Mouse (Mus musculus) intestine, postnatal 0 days (tissue): ENCODE results near the gene Tspo. TPM values are rescaled to one million over a fixed set of nuclear protein-coding genes. Genes with fewer than 3 reads are reported as not detected.

Source experiments
- ATAC-seq: fragments of 200-750 bp; cut with Nextera tagmentation; 2 replicates; pipeline ENCODE4 v1.8.0; 2017; ENCODE audit warnings: mild to moderate bottlenecking, moderate TSS enrichment, moderate library complexity
- H3K27ac ChIP-seq: fragments of 300-500 bp; sonication (generic); 2 replicates; pipeline ENCODE4 v1.5.1; 2014; ENCODE audit warnings: mild to moderate bottlenecking, low read depth, low read length, moderate library complexity
- H3K27me3 ChIP-seq: fragments of 300-500 bp; sonication (generic); replicated peaks from 2 replicates; pipeline ENCODE4 v1.6.1; 2014; ENCODE audit warnings: low read length, mixed read lengths; ENCODE audit not compliant: control insufficient read depth, insufficient read depth
- H3K36me3 ChIP-seq: fragments of 300-500 bp; sonication (generic); 2 replicates; pipeline ENCODE4 v1.6.1; 2014; ENCODE audit warnings: mild to moderate bottlenecking, moderate library complexity; ENCODE audit not compliant: control insufficient read depth, insufficient read depth
- H3K4me1 ChIP-seq: fragments of 300-500 bp; sonication (generic); replicated peaks from 2 replicates; pipeline ENCODE4 v1.6.1; 2014; ENCODE audit warnings: antibody characterized with exemption, low read length, mixed read lengths; ENCODE audit not compliant: control insufficient read depth, insufficient read depth
- H3K4me2 ChIP-seq: fragments of 300-500 bp; sonication (generic); replicated peaks from 2 replicates; pipeline ENCODE4 v1.6.1; 2014; ENCODE audit warnings: low read depth, mild to moderate bottlenecking, moderate library complexity
- H3K4me3 ChIP-seq: fragments of 300-500 bp; sonication (generic); 2 replicates; pipeline ENCODE4 v1.5.1; 2014; ENCODE audit warnings: low read depth, low read length
- H3K9ac ChIP-seq: fragments of 300-500 bp; sonication (generic); 2 replicates; pipeline ENCODE4 v1.6.1; 2014; ENCODE audit warnings: mild to moderate bottlenecking, low read depth, low read length
- H3K9me3 ChIP-seq: fragments of 300-500 bp; sonication (generic); 2 replicates; pipeline ENCODE4 v1.6.1; 2016; ENCODE audit warnings: mixed run types; ENCODE audit not compliant: control insufficient read depth
- CTCF ChIP-seq: sonication (generic); IDR thresholded peaks from 2 replicates; pipeline ENCODE4 v1.5.1; 2016; ENCODE audit warnings: low read depth, mild to moderate bottlenecking, control low read depth, antibody characterized with exemption, moderate library complexity
- WGBS: fragments of 180-500 bp; shearing (Covaris S2); extraction: QIAGEN DNeasy Blood & Tissue Kit; methylation state at CpG from one replicate; pipeline ENCODE4 v1.1.7; 2014; 5-methylcytosine and 5-hydroxymethylcytosine counted together
- polyA plus RNA-seq: library from polyadenylated mRNA; unstranded; fragments of >200 nt; fragmentation: Nextera tagmentation; extraction: Ambion mirVana; gene quantifications from 2 replicates; pipeline ENCODE4 v1.2.1, GENCODE M21; 2015

Gene Tspo
- polyA plus RNA-seq, 1 experiment from 2014 or later = 118 TPM

- TF ChIP-seq CTCF = no peak
- Histone ChIP-seq H3K36me3 (no peaks in the 10 kb centered on the region), H3K9ac (peak overlapping the region; percentile 54; the same call in 1 of the 2 replicates), H3K4me2 (peak overlapping the region; percentile 81), H3K4me3 (peak overlapping the region; percentile 71), H3K4me1 (0 out of 2 replicates have a peak, but pooled peaks cover 10% of the 10 kb centered on the region), H3K27ac (peak overlapping the region; percentile 9; the same call in 1 of the 2 replicates), H3K9me3 (no peaks in the 10 kb centered on the region), H3K27me3 (no peaks in the 10 kb centered on the region)
- WGBS = 11% methylated on average over 19 of the region's 19 CpGs
- peak; percentile 60 for ATAC-seq
Measured at GRCm38 (mm10) chr15:83593702-83594512, 30.5 kb downstream of the Tspo start.

- H3K4me1 ChIP-seq = 0 out of 2 replicates have a peak, but pooled peaks cover 10% of the 10 kb centered on the region
- ATAC-seq = peak; percentile 82
- peak within 1 kb of the TSS; percentile 54 for H3K9ac ChIP-seq
- peak within 1 kb of the TSS; percentile 71 for H3K4me3 ChIP-seq
- TF ChIP-seq CTCF = peak; percentile 18; the same call in 1 of the 2 replicates
- H3K36me3 ChIP-seq = no peaks in the 10 kb centered on the region
- H3K4me2 ChIP-seq = peak within 1 kb of the TSS; percentile 81
- H3K27me3 ChIP-seq = no peaks in the 10 kb centered on the region
- peak within 1 kb of the TSS; percentile 9; the same call in 1 of the 2 replicates for H3K27ac ChIP-seq
- WGBS = under 1% methylated on average over 68 of the region's 68 CpGs
- H3K9me3 ChIP-seq = no peaks in the 10 kb centered on the region
Measured at GRCm38 (mm10) chr15:83594513-83595363, 31.3 kb downstream of the Tspo start, which contains the start of gene Ttll12. TSS of gene Ttll12 (minus strand) at chr15:83595157.

- no peak for ATAC-seq
- WGBS = 32% methylated on average over 7 of the region's 7 CpGs
- no peaks in the 10 kb centered on the region for H3K36me3 ChIP-seq
- peak overlapping the region; percentile 81 for H3K4me2 ChIP-seq
- H3K9ac ChIP-seq = peak overlapping the region; percentile 54; the same call in 1 of the 2 replicates
- H3K27me3 ChIP-seq = no peaks in the 10 kb centered on the region
- peak overlapping the region; percentile 71 for H3K4me3 ChIP-seq
- no peak for TF ChIP-seq CTCF
- H3K27ac ChIP-seq = no peak overlapping the region
- 0 out of 2 replicates have a peak, but pooled peaks cover 10% of the 10 kb centered on the region for H3K4me1 ChIP-seq
- H3K9me3 ChIP-seq = no peaks in the 10 kb centered on the region
Measured at GRCm38 (mm10) chr15:83595364-83595711, 31.9 kb downstream of the Tspo start.

- no peak overlapping the region for H3K4me2 ChIP-seq
- no peak for TF ChIP-seq CTCF
- ATAC-seq = no peak
- no peaks in the 10 kb centered on the region for H3K27me3 ChIP-seq
- H3K36me3 ChIP-seq = no peaks in the 10 kb centered on the region
- no peak overlapping the region for H3K27ac ChIP-seq
- H3K4me3 ChIP-seq = no peak overlapping the region
- no peaks in the 10 kb centered on the region for H3K9me3 ChIP-seq
- no peak overlapping the region for H3K9ac ChIP-seq
- 0 out of 2 replicates have a peak, but pooled peaks cover 7% of the 10 kb centered on the region for H3K4me1 ChIP-seq
- WGBS = 83% methylated on average over 4 of the region's 4 CpGs
Measured at GRCm38 (mm10) chr15:83596833-83597232, 33.4 kb downstream of the Tspo start.

GRCm38 (mm10) chr15:83601185-83601584 lies 37.8 kb downstream of the Tspo start:
- TF ChIP-seq CTCF = no peak
- H3K9me3 ChIP-seq = no peaks in the 10 kb centered on the region

More at GRCm38 (mm10) chr15:83601185-83601584, 37.8 kb downstream of the Tspo start:
- WGBS = 73% methylated on average over 4 of the region's 4 CpGs
- Histone ChIP-seq H3K9ac (no peak overlapping the region), H3K4me2 (no peak overlapping the region), H3K4me3 (no peak overlapping the region), H3K27me3 (no peaks in the 10 kb centered on the region), H3K27ac (no peak overlapping the region), H3K36me3 (no peaks in the 10 kb centered on the region), H3K4me1 (no peaks in the 10 kb centered on the region)
- ATAC-seq = no peak
